Mouse (Mus musculus) CD4-positive helper T cell, adult 2 months (primary cell): ENCODE measurements around the gene Bmpr1a.
"Not testable (repeated sequence)": the region's sequence is repeated elsewhere in the genome, so short reads cannot be mapped to it uniquely, and the experiment has no call there.

Experiments
- DNase-seq: peaks from one replicate; pipeline ENCODE4 v3.0.0-alpha.2; 2012; ENCODE audit warnings: low read depth, missing footprints, low spot score

The Bmpr1a gene

GRCm38 (mm10) chr14:34450451-34450850, 52.7 kb downstream of the Bmpr1a start:
- no peak for DNase-seq

GRCm38 (mm10) chr14:34449807-34450206, 53.3 kb downstream of the Bmpr1a start:
- DNase-seq, result no peak

- no peak for DNase-seq
Measured at GRCm38 (mm10) chr14:34448398-34448797, 54.7 kb downstream of the Bmpr1a start.

- DNase-seq, result no peak
Measured at GRCm38 (mm10) chr14:34447659-34448058, 55.5 kb downstream of the Bmpr1a start.

DNA sequence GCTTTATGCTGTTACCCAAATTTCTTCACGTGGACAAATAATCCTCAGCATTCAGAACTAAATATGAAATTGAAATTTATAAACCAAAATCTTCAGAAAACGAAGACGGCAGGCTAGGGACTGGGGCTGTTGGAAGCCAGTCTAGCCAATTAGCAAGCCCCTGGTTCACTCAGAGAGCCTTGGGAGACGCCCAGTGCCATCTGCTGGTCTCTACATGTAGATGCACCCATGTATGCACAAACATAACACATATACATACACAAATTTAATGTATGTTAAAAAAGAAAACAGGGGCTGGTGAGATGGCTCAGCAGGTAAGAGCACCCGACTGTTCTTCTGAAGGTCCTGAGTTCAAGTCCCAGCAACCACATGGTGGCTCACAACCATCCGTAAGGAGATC, 56.5 kb downstream of the Bmpr1a start:
- DNase-seq, result no peak

DNA sequence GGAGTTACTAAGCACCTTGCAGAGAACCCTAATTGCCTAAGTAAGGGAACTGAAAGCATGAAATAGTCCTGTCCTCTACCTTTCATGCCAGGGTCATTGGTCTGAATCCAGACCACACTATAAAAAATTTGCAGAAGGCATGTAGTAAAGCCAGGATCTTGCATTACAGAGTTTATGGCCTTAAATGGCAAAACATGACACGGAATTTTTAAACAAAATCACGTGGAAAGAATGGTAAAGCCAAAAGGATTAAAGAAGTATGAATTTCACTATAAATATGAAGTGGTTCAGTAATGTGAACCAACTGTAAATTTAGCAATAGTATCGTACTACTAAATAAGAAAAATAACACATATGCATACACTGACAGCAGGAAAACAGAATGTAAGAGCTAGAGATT, 57.8 kb downstream of the Bmpr1a start:
- DNase-seq, result no peak

GRCm38 (mm10) chr14:34444924-34445323, 58.2 kb downstream of the Bmpr1a start:
- DNase-seq, result no peak

DNA sequence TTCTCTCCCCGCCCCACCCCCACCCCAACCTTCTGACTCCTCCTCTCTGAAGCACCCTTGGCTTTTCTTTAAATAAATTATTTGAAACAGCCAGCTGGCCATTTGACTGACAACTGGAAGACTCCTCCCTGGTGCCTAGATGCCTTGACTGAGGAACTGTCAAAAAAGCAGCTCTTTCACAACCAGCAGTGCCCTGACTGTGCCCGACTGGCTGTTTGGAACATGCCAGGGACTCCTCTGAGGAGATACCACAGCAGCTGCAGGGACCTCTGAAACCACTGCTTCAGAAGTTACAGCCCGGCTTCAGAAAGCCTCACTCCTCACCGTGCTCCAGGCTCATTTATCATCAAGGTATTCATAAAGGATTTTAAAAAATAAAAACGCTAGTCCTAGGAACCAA, 58.8 kb downstream of the Bmpr1a start:
- no peak for DNase-seq

- no peak for DNase-seq
Measured at GRCm38 (mm10) chr14:34442531-34442930, 60.6 kb downstream of the Bmpr1a start.

GRCm38 (mm10) chr14:34440526-34441066, 62.5 kb downstream of the Bmpr1a start:
- DNase-seq, result no peak

- DNase-seq, result no peak
Measured at GRCm38 (mm10) chr14:34429069-34429468, 74.1 kb downstream of the Bmpr1a start.

DNA sequence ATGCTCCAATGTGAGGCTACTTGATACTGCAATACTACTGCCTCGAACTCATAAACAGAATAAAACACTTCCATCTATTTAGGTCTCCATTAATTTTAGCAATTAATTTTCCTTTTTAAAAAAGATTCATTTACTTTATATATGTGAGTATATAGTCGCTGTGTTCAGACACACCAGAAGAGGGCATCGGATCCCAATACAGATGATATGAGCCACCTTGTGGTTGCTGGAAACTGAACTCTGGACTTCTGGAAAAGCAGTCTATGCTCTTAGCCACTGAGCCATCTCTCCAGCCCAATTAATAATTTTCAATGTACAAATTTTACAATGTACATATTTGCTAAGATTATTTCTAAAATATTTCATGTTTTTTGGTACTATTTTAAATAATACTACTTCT, 74.9 kb downstream of the Bmpr1a start:
- DNase-seq, result no peak

DNA sequence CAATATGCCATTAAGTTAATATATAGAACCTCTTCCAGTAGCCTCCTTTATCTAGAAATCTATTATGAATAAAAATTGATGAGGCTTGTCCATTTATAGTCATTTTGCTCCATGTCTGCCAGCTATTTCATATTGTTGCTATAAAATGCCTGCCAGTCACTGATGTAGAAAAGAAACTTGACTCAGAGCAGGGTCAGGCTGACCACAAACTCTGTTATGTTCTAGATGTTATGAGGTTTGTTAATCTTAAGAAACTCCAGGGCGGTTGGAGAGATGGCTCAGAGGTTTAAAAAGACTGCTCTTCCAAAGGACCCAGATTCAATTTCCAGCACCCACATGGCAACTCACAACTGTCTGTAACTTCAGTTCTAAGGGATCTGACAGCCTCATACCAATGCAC, 82.1 kb downstream of the Bmpr1a start:
- no peak for DNase-seq

DNA sequence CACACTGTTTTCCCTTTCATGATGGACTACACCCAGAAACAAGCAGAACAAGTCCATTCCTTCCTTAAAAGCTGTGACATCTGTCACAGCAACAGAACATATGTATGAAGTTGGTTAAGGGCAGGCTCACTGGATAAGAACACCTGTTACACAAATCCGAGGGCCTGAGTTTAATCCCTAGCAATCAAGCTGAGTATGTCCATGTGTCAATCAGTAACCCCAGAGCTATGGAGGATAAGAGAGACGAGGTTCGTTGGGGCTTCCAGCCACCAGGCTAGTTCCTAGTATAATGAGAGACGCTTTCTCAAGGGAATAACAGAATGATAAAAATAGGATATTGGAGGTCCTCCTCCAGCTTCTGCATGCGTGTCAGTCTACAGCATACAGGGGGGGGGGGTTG, 85.6 kb downstream of the Bmpr1a start:
- no peak for DNase-seq

GRCm38 (mm10) chr14:34416946-34417345, 86.2 kb downstream of the Bmpr1a start:
- DNase-seq, result not testable (repeated sequence)

DNA sequence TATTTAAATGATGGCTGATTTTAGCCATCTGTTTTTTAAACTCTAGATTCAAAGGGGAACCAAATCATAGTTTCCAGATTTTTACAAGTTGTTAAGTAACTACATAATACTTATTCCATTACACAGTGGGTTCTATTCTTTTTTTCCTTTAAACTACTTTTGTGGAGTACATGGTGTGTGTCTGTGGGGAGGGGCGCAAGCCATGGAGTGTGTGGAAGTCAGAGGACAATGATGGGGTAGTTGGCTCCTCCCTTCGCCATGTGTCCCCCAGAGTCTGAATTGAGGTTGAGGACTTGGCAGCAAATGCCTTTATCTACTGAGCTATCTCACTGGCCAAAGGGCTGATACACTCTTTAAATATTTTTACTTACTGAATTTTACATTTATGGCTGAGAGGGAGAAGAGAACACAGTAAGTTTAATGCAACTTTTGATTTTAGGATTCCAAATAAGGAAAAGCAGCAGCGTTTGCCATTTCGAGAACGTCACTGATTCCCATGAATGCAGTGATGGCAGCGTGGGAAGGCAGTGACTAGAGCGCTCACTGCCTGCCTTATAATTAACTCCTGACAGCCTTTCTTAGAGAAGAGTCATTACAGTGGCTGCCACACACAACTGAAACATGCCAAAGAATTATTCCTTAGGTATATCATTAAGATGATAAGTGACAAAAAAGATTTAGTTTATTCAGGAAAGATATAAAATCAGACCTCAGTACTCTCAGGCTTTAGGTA, 90.8 kb downstream of the Bmpr1a start:
- DNase-seq, result no peak

GRCm38 (mm10) chr14:34410716-34411115, 92.4 kb downstream of the Bmpr1a start:
- no peak for DNase-seq

GRCm38 (mm10) chr14:34403424-34403823, 99.7 kb downstream of the Bmpr1a start:
- DNase-seq, result no peak

GRCm38 (mm10) chr14:34402871-34403270, 100.3 kb downstream of the Bmpr1a start:
- DNase-seq, result no peak

DNA sequence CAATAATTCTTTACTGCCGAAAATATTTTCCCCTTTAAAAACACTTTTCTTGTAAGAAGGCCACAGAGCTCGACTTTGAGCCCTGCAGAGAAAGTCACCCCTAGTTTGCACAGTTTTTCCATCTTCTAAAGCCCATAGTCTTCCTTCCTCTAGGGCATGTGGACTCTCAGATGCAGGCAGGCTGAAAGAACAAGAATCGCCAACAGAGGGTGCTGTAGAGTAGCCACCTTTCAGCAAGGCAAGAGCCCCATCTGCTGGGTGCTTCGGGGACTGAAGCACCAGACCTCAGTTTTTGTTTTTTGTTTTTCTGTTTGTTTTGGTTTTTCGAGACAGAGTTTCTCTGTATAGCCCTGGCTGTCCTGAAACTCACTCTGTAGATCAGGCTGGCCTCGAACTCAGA, 102.0 kb downstream of the Bmpr1a start:
- DNase-seq, result peak; percentile 76

- no peak for DNase-seq
Measured at GRCm38 (mm10) chr14:34400021-34400420, 103.1 kb downstream of the Bmpr1a start.

DNA sequence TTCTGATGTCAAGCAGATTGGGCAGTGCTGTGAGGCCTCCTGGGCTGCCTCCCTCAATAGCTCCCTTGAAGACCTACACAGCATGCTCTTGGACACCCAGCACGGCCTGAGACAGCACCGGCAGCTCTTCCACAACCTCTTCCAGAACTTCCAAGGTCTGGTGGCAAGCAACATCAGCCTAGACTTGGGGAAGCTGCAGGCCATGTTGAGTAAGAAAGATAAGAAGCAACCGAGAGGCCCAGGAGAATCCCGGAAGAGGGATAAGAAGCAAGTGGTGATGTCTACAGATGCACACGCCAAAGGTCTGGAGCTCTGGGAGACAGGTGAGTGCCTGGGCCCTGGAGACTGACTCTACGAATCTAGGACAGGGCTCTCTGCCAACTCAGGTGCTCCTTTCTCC, 103.8 kb downstream of the Bmpr1a start:
- DNase-seq, result no peak

- no peak for DNase-seq
Measured at GRCm38 (mm10) chr14:34398901-34399300, 104.2 kb downstream of the Bmpr1a start.

- no peak for DNase-seq
Measured at GRCm38 (mm10) chr14:34397871-34398270, 105.3 kb downstream of the Bmpr1a start.
